Mouse (Mus musculus) brain, embryonic 14.5 days (tissue): ENCODE data around the gene Coq4.

Experiments used
- CTCF ChIP-seq: fragments of 200-500 bp; IDR thresholded peaks from 2 replicates; pipeline ENCODE4 v1.5.1; 2012; ENCODE audit warnings: inconsistent platforms, mild to moderate bottlenecking, moderate library complexity, borderline replicate concordance; ENCODE audit not compliant: insufficient read depth, insufficient read length; ENCODE audit errors: extremely low read depth
- POLR2A ChIP-seq: fragments of 200-500 bp; IDR thresholded peaks from 2 replicates; pipeline ENCODE4 v1.6.1; 2012; ENCODE audit warnings: mild to moderate bottlenecking, inconsistent platforms, borderline replicate concordance; ENCODE audit not compliant: poor library complexity, insufficient read depth, insufficient read length, severe bottlenecking; ENCODE audit errors: extremely low read depth

GRCm38 (mm10) chr2:29846061-29846853, 59.0 kb downstream of the Coq4 start:
- TF ChIP-seq POLR2A, result peak; percentile 50; the same call in 1 of the 2 replicates
- no peak for TF ChIP-seq CTCF
